Mouse (Mus musculus) layer of hippocampus, postnatal 14 days (tissue): ENCODE measurements at regions not wholly inside any gene's neighbourhood (a gene's known extent, or its start where the extent isn't known, plus 50 kb on each side); places are given as distances from the start of the nearest gene placed in this dataset.
A peak's percentile ranks its signal among the peaks of the same experiment; 100 is the strongest.
"Not testable (repeated sequence)": the region's sequence is repeated elsewhere in the genome, so short reads cannot be mapped to it uniquely, and the experiment has no call there.

ENCODE experiments used
- DNase-seq, 2 experiments: peaks; one replicate each; pipeline ENCODE4 v3.0.0; 2021 to 2022; ENCODE audit warnings: low spot score in 2 of 2, mixed read lengths in 1 of 2

- no peak for DNase-seq
Measured at GRCm38 (mm10) chr10:85242701-85243100, 57.8 kb upstream of the Cry1 start.

DNA sequence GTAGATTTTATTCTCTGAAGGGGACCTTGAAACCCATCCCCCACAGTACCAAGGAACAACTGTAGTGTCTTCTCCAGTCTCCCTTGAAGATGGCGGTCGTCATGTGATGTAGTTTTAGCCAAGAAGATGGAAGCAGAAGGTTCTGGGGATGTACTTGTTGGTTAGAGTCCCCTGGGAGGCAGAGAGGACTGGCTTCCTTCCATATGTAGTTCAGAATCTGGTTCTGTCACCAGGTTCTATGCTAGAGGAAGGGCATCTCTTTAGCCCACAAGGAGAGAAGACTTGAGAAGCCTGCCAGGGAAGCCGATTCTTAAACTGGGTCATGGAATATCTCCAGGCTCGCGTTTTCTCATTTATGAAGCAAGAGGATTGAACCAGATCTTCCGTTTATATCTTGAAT, 58.7 kb upstream of the Cry1 start:
- DNase-seq: no peak

DNA sequence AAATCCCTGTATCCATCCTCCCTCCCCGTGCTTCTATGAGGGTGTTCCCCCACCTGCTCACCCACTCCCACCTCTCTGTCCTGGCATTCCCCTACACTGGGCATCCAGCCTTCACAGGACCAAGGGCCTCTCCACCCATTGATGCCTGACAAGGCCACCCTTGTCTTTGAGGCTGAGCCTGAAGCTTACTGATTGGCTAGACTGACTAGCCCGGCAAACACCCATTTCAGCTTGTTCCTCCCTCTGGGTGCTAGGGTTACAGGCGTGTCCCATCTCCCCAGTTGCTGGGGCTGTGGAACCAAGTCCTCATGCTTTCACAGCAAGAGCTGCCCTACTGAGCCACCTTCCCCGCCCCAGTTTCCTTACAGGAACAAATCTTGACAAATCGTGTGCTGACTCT, 80.9 kb upstream of the Cry1 start:
- peak in 1 of 2 experiments; percentile 20 for DNase-seq

- DNase-seq: no peak
Measured at GRCm38 (mm10) chr10:85266148-85266547, 81.3 kb upstream of the Cry1 start.

DNA sequence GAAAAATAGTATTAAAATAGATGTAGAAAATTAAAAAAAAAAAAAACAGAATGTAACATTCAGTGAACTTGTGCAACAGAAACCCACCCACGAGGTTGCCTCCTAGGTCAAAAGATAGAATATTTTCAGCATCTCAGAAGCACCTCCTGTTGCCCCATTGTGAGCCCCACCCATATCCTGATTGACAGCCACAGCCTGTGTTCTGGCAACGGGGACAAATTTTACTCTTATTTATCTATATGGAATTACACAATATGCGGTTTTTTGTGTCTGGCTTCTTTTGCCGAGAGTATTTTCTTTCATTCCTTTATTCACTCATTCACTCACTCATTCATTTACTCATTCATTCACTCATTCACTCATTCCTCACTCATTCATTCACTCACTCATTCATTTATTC, 81.9 kb upstream of the Cry1 start:
- no peak for DNase-seq

- DNase-seq: no peak
Measured at GRCm38 (mm10) chr10:85270209-85270608, 85.3 kb upstream of the Cry1 start.

DNA sequence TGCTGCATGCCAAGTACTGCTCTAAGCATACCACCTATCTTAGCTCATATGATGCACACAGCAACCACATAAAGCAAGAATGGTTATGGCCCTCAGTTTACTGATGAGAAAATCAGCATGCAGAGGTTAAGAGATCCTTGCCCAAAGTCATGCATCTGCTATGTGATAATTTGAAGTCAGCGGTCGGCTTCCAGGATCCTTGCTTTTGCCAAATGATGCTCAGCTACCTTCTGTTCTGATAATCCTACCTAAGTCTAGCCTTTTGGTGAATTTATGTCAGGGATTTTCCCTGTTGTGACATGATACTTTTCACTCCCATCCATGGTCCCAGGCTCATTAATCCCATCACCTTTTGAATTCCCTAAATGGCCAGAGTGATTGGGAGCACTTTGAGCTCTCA, 91.9 kb upstream of the Cry1 start:
- DNase-seq: no peak

- DNase-seq: no peak
Measured at GRCm38 (mm10) chr10:85291733-85292476, 94.7 kb upstream of the Btbd11 start.

- no peak for DNase-seq
Measured at GRCm38 (mm10) chr10:85292477-85292855, 94.1 kb upstream of the Btbd11 start.

GRCm38 (mm10) chr10:85293071-85293783, 93.4 kb upstream of the Btbd11 start:
- no peak for DNase-seq

DNA sequence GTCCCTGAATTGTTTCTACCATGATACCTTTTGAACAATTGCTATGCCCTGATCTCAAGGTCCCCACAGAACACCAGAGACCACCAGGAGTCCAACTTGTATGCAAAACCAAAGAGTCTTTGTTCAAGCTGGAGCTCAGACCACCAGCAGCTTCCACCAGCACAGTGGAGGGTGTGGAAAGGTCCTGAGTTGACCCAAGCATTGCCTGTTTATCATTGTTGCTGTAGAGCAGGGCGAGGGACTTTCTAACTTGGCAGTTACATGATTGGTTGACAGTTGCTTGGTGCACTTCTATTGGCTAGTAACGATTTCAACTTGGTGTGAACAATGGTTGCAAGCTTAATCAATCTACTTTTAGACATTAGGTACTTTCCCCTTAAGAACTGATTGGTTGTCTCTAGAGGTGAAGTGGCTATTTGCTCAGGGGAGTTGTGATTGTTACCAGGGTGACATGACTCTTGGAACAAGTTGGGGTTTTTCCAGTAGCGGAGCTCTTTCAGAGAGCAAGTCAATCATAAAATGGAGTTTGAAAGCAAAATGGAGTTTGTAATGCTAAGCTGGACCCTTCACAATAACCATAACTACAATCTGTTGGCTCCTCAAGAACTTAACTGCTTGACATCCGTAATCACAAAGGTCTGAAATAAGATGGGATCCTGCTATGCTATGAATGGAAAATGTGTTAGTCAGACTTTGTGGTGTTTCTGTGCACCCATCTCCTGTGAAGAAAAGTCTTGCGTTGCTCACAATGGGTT, 91.3 kb upstream of the Btbd11 start:
- no peak for DNase-seq

- DNase-seq: no peak
Measured at GRCm38 (mm10) chr10:85311781-85312180, 74.8 kb upstream of the Btbd11 start.

DNA sequence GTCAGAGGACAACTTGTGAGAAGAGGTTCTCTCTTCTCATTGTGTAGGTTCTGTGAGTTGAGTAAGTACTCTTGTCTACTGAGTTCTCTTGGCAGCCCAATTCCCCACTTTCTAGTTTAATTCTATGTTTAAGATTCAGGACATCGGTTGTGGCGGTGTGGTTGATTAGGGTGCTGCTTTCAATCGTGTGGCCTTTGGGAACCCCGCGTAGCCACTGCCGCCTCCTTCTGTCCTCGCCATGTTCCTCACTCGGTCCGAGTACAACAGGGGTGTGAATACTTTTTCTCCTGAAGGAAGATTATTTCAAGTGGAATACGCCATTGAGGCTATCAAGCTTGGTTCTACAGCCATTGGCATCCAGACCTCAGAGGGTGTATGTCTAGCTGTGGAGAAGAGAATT, 73.3 kb upstream of the Btbd11 start:
- DNase-seq: not testable (repeated sequence)

DNA sequence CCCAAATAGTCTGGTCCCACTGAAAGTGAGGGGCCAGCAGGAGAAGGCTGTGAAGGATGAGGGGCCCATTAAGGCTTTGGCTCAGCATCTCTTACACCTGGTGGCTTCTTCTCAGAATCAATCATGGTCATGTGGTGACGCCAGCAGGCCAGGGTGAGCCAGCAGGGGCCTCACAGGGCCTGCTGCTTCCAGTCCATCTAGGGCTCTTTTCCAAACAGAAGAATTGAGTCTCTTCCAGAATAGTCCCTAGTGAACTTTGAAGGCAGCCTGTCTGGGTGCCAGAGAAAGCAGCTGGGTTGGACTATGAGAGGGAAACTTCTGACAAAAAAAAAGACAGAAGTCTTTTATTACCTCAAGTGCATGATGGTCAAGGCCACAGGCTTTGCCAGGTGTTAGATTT, 65.6 kb upstream of the Btbd11 start:
- peak in 1 of 2 experiments; percentile 6 for DNase-seq

DNA sequence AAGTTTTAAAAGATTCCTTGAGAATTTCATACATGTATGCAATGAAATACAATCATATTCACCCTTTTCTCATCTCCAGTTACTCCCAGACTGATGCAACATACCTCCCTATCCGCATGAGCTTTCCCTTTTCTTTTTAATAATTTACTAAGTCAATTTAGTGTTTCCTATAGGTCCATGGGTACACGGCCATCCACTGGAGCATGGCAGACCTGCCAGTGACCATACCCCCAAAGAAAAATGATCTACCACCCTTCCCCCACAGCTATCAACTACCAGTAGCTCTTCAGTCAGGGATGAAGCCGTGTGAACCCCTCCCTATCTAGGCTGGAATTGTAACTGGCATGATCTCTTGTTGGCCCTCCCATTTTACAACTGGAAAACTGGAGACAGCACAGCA, 64.3 kb upstream of the Btbd11 start:
- no peak for DNase-seq

GRCm38 (mm10) chr10:85329382-85329781, 57.2 kb upstream of the Btbd11 start:
- DNase-seq: no peak

- no peak for DNase-seq
Measured at GRCm38 (mm10) chr10:85330938-85331691, 55.5 kb upstream of the Btbd11 start.
